Mouse (Mus musculus): ENCODE measurements at regions not wholly inside any gene's neighbourhood (a gene's known extent, or its start where the extent isn't known, plus 50 kb on each side); places are given as distances from the start of the nearest gene placed in this dataset.

DNA sequence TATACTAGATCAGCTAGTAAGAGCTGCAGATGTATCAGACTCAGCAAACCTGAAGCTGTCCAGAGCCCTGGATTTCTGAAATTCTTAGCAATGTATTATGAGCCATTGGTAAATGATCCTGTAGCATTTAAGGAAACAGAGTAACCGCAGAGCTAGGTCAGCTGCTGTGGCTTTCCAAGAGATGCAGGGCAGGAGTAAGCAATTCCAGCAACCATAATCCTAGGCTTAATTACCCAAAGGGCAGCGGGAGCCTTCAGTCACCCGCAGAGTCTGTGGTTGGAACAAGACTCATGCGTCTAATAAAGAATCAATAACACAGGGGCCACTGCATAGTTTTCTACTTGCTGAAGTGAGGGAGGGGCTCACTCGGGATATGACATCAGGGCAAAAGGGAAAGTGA, 115.2 kb upstream of the Cdh11 start:
- TF ChIP-seq CTCF (IDR thresholded peaks at IDR 0.05; ENCODE audit: low read depth, low read length) (no peak), TAL1 (conservative IDR thresholded peaks at IDR 0.05; ENCODE audit: low read depth, low read length) (no peak), GATA1 (IDR thresholded peaks at IDR 0.05; ENCODE audit: borderline replicate concordance, low read length) (no peak), POLR2AphosphoS5 (IDR thresholded peaks at IDR 0.05; ENCODE audit: insufficient replicate concordance, low read depth, low read length) (no peak), GATA2 (IDR thresholded peaks at IDR 0.05; ENCODE audit: borderline replicate concordance, low read depth, low read length) (no peak)

All from G1E (cell line).